Mouse (Mus musculus) MEL (cell line): ENCODE measurements around the gene Adgre5. TPM values are rescaled to one million over a fixed set of nuclear protein-coding genes. Genes with fewer than 3 reads are reported as not detected.

Experiments
- DNase-seq: peaks from one replicate; pipeline ENCODE4 v3.0.0; 2011; ENCODE audit warnings: low read depth, low spot score
- H3K27ac ChIP-seq: 2 replicates; pipeline ENCODE4 v1.5.1; 2012; ENCODE audit warnings: low read depth, mild to moderate bottlenecking, control low read depth, low read length, moderate library complexity; ENCODE audit not compliant: control insufficient read depth
- H3K27me3 ChIP-seq, 2 experiments: fragments of 150-350 bp in 1 of 2; sonication (generic) in 1 of 2; 2 replicates each; pipeline ENCODE4 v1.6.1; 2012; ENCODE audit warnings: low read length in 2 of 2, mild to moderate bottlenecking in 2 of 2, improper control_type of control experiment in 1 of 2, moderate library complexity in 1 of 2; ENCODE audit not compliant: insufficient read depth in 2 of 2, control insufficient read depth in 1 of 2
- H3K36me3 ChIP-seq, 2 experiments: 2 replicates each; pipeline ENCODE4 v1.6.1; 2012 to 2014; ENCODE audit warnings: low read length in 2 of 2, improper control_type of control experiment in 1 of 2, inconsistent platforms in 1 of 2, mild to moderate bottlenecking in 1 of 2; ENCODE audit not compliant: insufficient read depth in 2 of 2, control insufficient read depth in 1 of 2
- H3K4me1 ChIP-seq, 2 experiments: fragments of 150-350 bp in 1 of 2; sonication (generic) in 1 of 2; 2 replicates each; pipeline ENCODE4 v1.6.1; 2012; ENCODE audit warnings: low read length in 2 of 2, improper control_type of control experiment in 1 of 2, mild to moderate bottlenecking in 1 of 2; ENCODE audit not compliant: insufficient read depth in 2 of 2, control insufficient read depth in 1 of 2
- H3K4me3 ChIP-seq, 2 experiments: fragments of 150-350 bp in 1 of 2; sonication (generic) in 1 of 2; 2 replicates each; pipeline ENCODE4 v1.5.1; 2012; ENCODE audit warnings: low read depth in 2 of 2, low read length in 2 of 2, mild to moderate bottlenecking in 2 of 2, moderate library complexity in 2 of 2, control low read depth in 1 of 2, improper control_type of control experiment in 1 of 2; ENCODE audit not compliant: control insufficient read depth in 1 of 2, insufficient read depth in 1 of 2
- H3K79me2 ChIP-seq: 2 replicates; pipeline ENCODE4 v1.6.1; 2012; ENCODE audit warnings: mild to moderate bottlenecking, low read length, moderate library complexity; ENCODE audit not compliant: control insufficient read depth, poor library complexity, insufficient read depth
- H3K9ac ChIP-seq: 2 replicates; pipeline ENCODE4 v1.6.1; 2012; ENCODE audit warnings: low read depth, mild to moderate bottlenecking, control low read depth, low read length, moderate library complexity; ENCODE audit not compliant: control insufficient read depth, poor library complexity, severe bottlenecking
- H3K9me3 ChIP-seq: fragments of 150-350 bp; sonication (generic); replicated peaks from 2 replicates; pipeline ENCODE4 v1.6.1; 2012; ENCODE audit warnings: mild to moderate bottlenecking, low read length, improper control_type of control experiment, moderate library complexity; ENCODE audit not compliant: insufficient read depth
- CTCF ChIP-seq, 3 experiments: IDR thresholded peaks in 2 of 3; conservative IDR thresholded peaks in 1 of 3; 2 replicates each; pipeline ENCODE4 v1.5.1; 2011 to 2012; ENCODE audit warnings: low read length in 3 of 3, low read depth in 2 of 3, mild to moderate bottlenecking in 2 of 3, improper control_type of control experiment in 1 of 3, inconsistent platforms in 1 of 3, mixed read lengths in 1 of 3, moderate library complexity in 1 of 3; ENCODE audit not compliant: control insufficient read depth in 1 of 3, insufficient read depth in 1 of 3, poor library complexity in 1 of 3, severe bottlenecking in 1 of 3
- ELF1 ChIP-seq: IDR thresholded peaks from 2 replicates; pipeline ENCODE4 v1.6.1; 2014; ENCODE audit warnings: low read depth, mild to moderate bottlenecking, inconsistent platforms, low read length, improper control_type of control experiment, moderate library complexity
- EP300 ChIP-seq, 2 experiments: IDR thresholded peaks; 2 replicates each; pipeline ENCODE4 v1.6.1; 2011; ENCODE audit warnings: improper control_type of control experiment in 2 of 2, low read length in 2 of 2, low read depth in 1 of 2, mild to moderate bottlenecking in 1 of 2
- ETS1 ChIP-seq: IDR thresholded peaks from 2 replicates; pipeline ENCODE4 v1.6.1; 2012; ENCODE audit warnings: low read depth, mild to moderate bottlenecking, inconsistent platforms, low read length, improper control_type of control experiment, moderate library complexity
- GATA1 ChIP-seq: IDR thresholded peaks from 2 replicates; pipeline ENCODE4 v1.6.1; 2011; ENCODE audit warnings: low read depth, low read length, improper control_type of control experiment
- HCFC1 ChIP-seq: IDR thresholded peaks from 2 replicates; pipeline ENCODE4 v1.6.1; 2012; ENCODE audit warnings: low read depth, mild to moderate bottlenecking, inconsistent platforms, low read length, improper control_type of control experiment, moderate library complexity
- JUND ChIP-seq: IDR thresholded peaks from 2 replicates; pipeline ENCODE4 v1.6.1; 2011; ENCODE audit warnings: low read depth, mild to moderate bottlenecking, improper control_type of control experiment, low read length
- KAT2A ChIP-seq: conservative IDR thresholded peaks from 2 replicates; pipeline ENCODE4 v1.6.1; 2012; ENCODE audit warnings: low read depth, low read length, improper control_type of control experiment, inconsistent platforms
- MAFK ChIP-seq: IDR thresholded peaks from 2 replicates; pipeline ENCODE4 v1.6.1; 2011; ENCODE audit warnings: low read depth, mild to moderate bottlenecking, low read length, improper control_type of control experiment, borderline replicate concordance
- MAX ChIP-seq: IDR thresholded peaks from 2 replicates; pipeline ENCODE4 v1.6.1; 2011; ENCODE audit warnings: low read length, improper control_type of control experiment
- MAZ ChIP-seq: IDR thresholded peaks from 2 replicates; pipeline ENCODE4 v1.6.1; 2012; ENCODE audit warnings: low read depth, mild to moderate bottlenecking, inconsistent platforms, low read length, improper control_type of control experiment
- MYC ChIP-seq: IDR thresholded peaks from 2 replicates; pipeline ENCODE4 v1.6.1; 2011; ENCODE audit warnings: low read depth, mild to moderate bottlenecking, low read length, improper control_type of control experiment, moderate library complexity
- NRF1 ChIP-seq: IDR thresholded peaks from 2 replicates; pipeline ENCODE4 v1.6.1; 2014; ENCODE audit warnings: low read depth, mild to moderate bottlenecking, inconsistent platforms, low read length, improper control_type of control experiment, moderate library complexity; ENCODE audit not compliant: poor library complexity, insufficient read depth, severe bottlenecking
- POLR2A ChIP-seq, 2 experiments: IDR thresholded peaks; 2 replicates each; pipeline ENCODE4 v1.6.1; 2011 to 2012; ENCODE audit warnings: low read length in 2 of 2, mild to moderate bottlenecking in 2 of 2, control low read depth in 1 of 2, improper control_type of control experiment in 1 of 2, low read depth in 1 of 2, moderate library complexity in 1 of 2; ENCODE audit not compliant: control insufficient read depth in 1 of 2, insufficient read depth in 1 of 2, poor library complexity in 1 of 2
- POLR2AphosphoS2 ChIP-seq: IDR thresholded peaks from 2 replicates; pipeline ENCODE4 v1.6.1; 2011; ENCODE audit warnings: low read length, improper control_type of control experiment
- RCOR1 ChIP-seq: IDR thresholded peaks from 2 replicates; pipeline ENCODE4 v1.6.1; 2012; ENCODE audit warnings: low read depth, mild to moderate bottlenecking, inconsistent platforms, low read length, improper control_type of control experiment
- SIN3A ChIP-seq: IDR thresholded peaks from 2 replicates; pipeline ENCODE4 v1.6.1; 2012; ENCODE audit warnings: low read length, improper control_type of control experiment, inconsistent platforms
- TAL1 ChIP-seq: IDR thresholded peaks from 2 replicates; pipeline ENCODE4 v1.6.1; 2012; ENCODE audit warnings: mild to moderate bottlenecking, inconsistent platforms, low read length, moderate library complexity, mixed read lengths
- TBP ChIP-seq: IDR thresholded peaks from 2 replicates; pipeline ENCODE4 v1.8.0; 2011; ENCODE audit warnings: low read depth, low read length, improper control_type of control experiment
- TCF12 ChIP-seq: IDR thresholded peaks from 2 replicates; pipeline ENCODE4 v1.6.1; 2014; ENCODE audit warnings: low read depth, mild to moderate bottlenecking, inconsistent platforms, low read length, improper control_type of control experiment, moderate library complexity
- USF1 ChIP-seq: IDR thresholded peaks from 2 replicates; pipeline ENCODE4 v1.6.1; 2014; ENCODE audit warnings: low read depth, mild to moderate bottlenecking, inconsistent platforms, low read length, improper control_type of control experiment, moderate library complexity
- USF2 ChIP-seq, 2 experiments: IDR thresholded peaks; 2 replicates each; pipeline ENCODE4 v1.6.1; 2011 to 2012; ENCODE audit warnings: improper control_type of control experiment in 2 of 2, low read length in 2 of 2, borderline replicate concordance in 1 of 2, inconsistent platforms in 1 of 2, low read depth in 1 of 2, mild to moderate bottlenecking in 1 of 2; ENCODE audit not compliant: insufficient read depth in 1 of 2
- ZC3H11A ChIP-seq: IDR thresholded peaks from 2 replicates; pipeline ENCODE4 v1.6.1; 2012; ENCODE audit warnings: low read depth, mild to moderate bottlenecking, inconsistent platforms, low read length, improper control_type of control experiment
- ZMIZ1 ChIP-seq: IDR thresholded peaks from 2 replicates; pipeline ENCODE4 v1.6.1; 2012; ENCODE audit warnings: low read depth, mild to moderate bottlenecking, inconsistent platforms, low read length, improper control_type of control experiment, moderate library complexity
- ZNF384 ChIP-seq: IDR thresholded peaks from 2 replicates; pipeline ENCODE4 v1.6.1; 2012; ENCODE audit warnings: low read depth, mild to moderate bottlenecking, inconsistent platforms, low read length, improper control_type of control experiment
- polyA plus RNA-seq, 2 experiments: library from polyadenylated mRNA; stranded (reverse) in 1 of 2; unstranded in 1 of 2; fragments of >175 nt in 1 of 2; fragments of >200 nt in 1 of 2; gene quantifications; 2 replicates each; pipeline versions ENCODE4 v1.2.1 to v1.2.4; 2012; ENCODE audit warnings: low replicate concordance in 2 of 2, low read depth in 1 of 2; ENCODE audit not compliant: insufficient read length in 2 of 2, insufficient read depth in 1 of 2, missing spikeins in 1 of 2
- total RNA-seq: library from RNA; depleted of rRNA; stranded (reverse); fragments of 300-350 nt; gene quantifications from 2 replicates; pipeline ENCODE4 v1.2.3, GENCODE M21; 2012

The Adgre5 gene
- total and polyA plus RNA-seq, 3 experiments: 18.5 to 21.4 TPM; not detected in 1

- DNase-seq: peak; percentile 81
- peaks cover 15 to 16% of the 10 kb centered on the region in 2 experiments for H3K36me3 ChIP-seq
- TF ChIP-seq USF1 (no peak), KAT2A (no peak), POLR2AphosphoS2 (no peak), GATA1 (peak; percentile 88), NRF1 (no peak), TBP (peak; percentile 47; the same call in 1 of the 2 replicates), ZC3H11A (no peak), TCF12 (0 out of 2 replicates have a peak, but pooled peaks have one; percentile 12), JUND (peak; percentile 71; the same call in 1 of the 2 replicates), MAX (no peak), RCOR1 (no peak), ELF1 (0 out of 2 replicates have a peak, but pooled peaks have one; percentile 15), USF2 (IDR thresholded peaks at IDR 0.05; ENCODE audit: borderline replicate concordance in 1 of 2, insufficient read depth in 1 of 2, low read depth in 1 of 2, low read length in 2 of 2) (no peak), ZMIZ1 (peak; percentile 30; the same call in 1 of the 2 replicates), SIN3A (0 out of 2 replicates have a peak, but pooled peaks have one; percentile 28), POLR2A (IDR thresholded peaks at IDR 0.05; ENCODE audit: control insufficient read depth in 1 of 2, insufficient read depth in 1 of 2, low read depth in 1 of 2, low read length in 2 of 2, poor library complexity in 1 of 2) (no peak; a peak in 1 of 4 replicates), ZNF384 (no peak), MYC (peak; percentile 53; the same call in 1 of the 2 replicates), TAL1 (peak; percentile 33), ETS1 (peak; percentile 47; the same call in 1 of the 2 replicates), MAZ (no peak), CTCF (IDR thresholded peaks at IDR 0.05 in 2 of 3, conservative IDR thresholded peaks at IDR 0.05 in 1 of 3; ENCODE audit: control insufficient read depth in 1 of 3, insufficient read depth in 1 of 3, low read depth in 2 of 3, low read length in 3 of 3, poor library complexity in 1 of 3, severe bottlenecking in 1 of 3) (no peak), HCFC1 (no peak), MAFK (no peak), EP300 (IDR thresholded peaks at IDR 0.05; ENCODE audit: low read depth in 1 of 2, low read length in 2 of 2) (peak; percentile 43 to 46)
- H3K9ac ChIP-seq: peak overlapping the region; percentile 95
- H3K4me1 ChIP-seq: peaks cover 7 to 12% of the 10 kb centered on the region in 2 experiments
- H3K27ac ChIP-seq: peak overlapping the region; percentile 87
- H3K4me3 ChIP-seq: peak overlapping the region; percentile 89 to 99
- peaks cover 50% of the 10 kb centered on the region for H3K79me2 ChIP-seq
- H3K9me3 ChIP-seq: no peaks in the 10 kb centered on the region
- no peaks in the 10 kb centered on the region for H3K27me3 ChIP-seq
These were observed 24.6 kb downstream of the Adgre5 start for GRCm38 (mm10) chr8:83716563-83716962.
